Mouse (Mus musculus) spleen, postnatal 4 days (tissue): Measurements from ENCODE around the gene Cplx3.

Experiments
- DNase-seq, 2 experiments: peaks; one replicate each; pipeline ENCODE4 v3.0.0; 2022; ENCODE audit warnings: low spot score in 2 of 2

The Cplx3 gene

GRCm38 (mm10) chr9:57601353-57601706 lies 4.8 kb downstream of the Cplx3 start:
- DNase-seq, result no peak

- no peak for DNase-seq
Observed at GRCm38 (mm10) chr9:57600620-57601352, 5.3 kb downstream of the Cplx3 start.

- DNase-seq, result no peak
Observed at GRCm38 (mm10) chr9:57598851-57599563, 7.1 kb downstream of the Cplx3 start.

GRCm38 (mm10) chr9:57597929-57598382 lies 8.1 kb downstream of the Cplx3 start:
- DNase-seq, result no peak

- no peak for DNase-seq
Observed at GRCm38 (mm10) chr9:57597265-57597664, 8.8 kb downstream of the Cplx3 start.

GRCm38 (mm10) chr9:57594174-57594509 lies 11.9 kb downstream of the Cplx3 start:
- DNase-seq, result no peak

GRCm38 (mm10) chr9:57593454-57594173 lies 12.5 kb downstream of the Cplx3 start:
- no peak for DNase-seq

- DNase-seq, result no peak
Observed at GRCm38 (mm10) chr9:57590726-57591125, 15.4 kb downstream of the Cplx3 start.

- peak; percentile 80 to 92 for DNase-seq
Observed at GRCm38 (mm10) chr9:57589224-57590126, 16.6 kb downstream of the Cplx3 start, which contains the start of gene Ulk3. TSS of gene Ulk3 (plus strand) at chr9:57589452.

GRCm38 (mm10) chr9:57584991-57585390 lies 21.1 kb downstream of the Cplx3 start:
- DNase-seq, result no peak

- no peak for DNase-seq
Observed at GRCm38 (mm10) chr9:57577144-57577849, 28.8 kb downstream of the Cplx3 start.

- DNase-seq, result no peak
Observed at GRCm38 (mm10) chr9:57575577-57575976, 30.5 kb downstream of the Cplx3 start.

- DNase-seq, result no peak
Observed at GRCm38 (mm10) chr9:57574397-57574796, 31.7 kb downstream of the Cplx3 start.

GRCm38 (mm10) chr9:57568500-57568899 lies 37.6 kb downstream of the Cplx3 start:
- no peak for DNase-seq

GRCm38 (mm10) chr9:57566846-57567245 lies 39.2 kb downstream of the Cplx3 start:
- no peak for DNase-seq

GRCm38 (mm10) chr9:57565741-57566221 lies 40.3 kb downstream of the Cplx3 start:
- no peak for DNase-seq

- no peak for DNase-seq
Observed at GRCm38 (mm10) chr9:57564609-57565008, 41.5 kb downstream of the Cplx3 start.

- DNase-seq, result no peak
Observed at GRCm38 (mm10) chr9:57562896-57563372, 43.1 kb downstream of the Cplx3 start.

GRCm38 (mm10) chr9:57561711-57562099 lies 44.4 kb downstream of the Cplx3 start:
- DNase-seq, result peak in 1 of 2 experiments; percentile 33

- DNase-seq, result peak; percentile 90 to 95
Observed at GRCm38 (mm10) chr9:57560861-57561710, 45.0 kb downstream of the Cplx3 start, which contains the start of gene Scamp2. TSS of gene Scamp2 (plus strand) at chr9:57560943.
